Mouse (Mus musculus): ENCODE results near the gene Fbxl15. TPM values are rescaled to one million over a fixed set of nuclear protein-coding genes. Genes with fewer than 3 reads are reported as not detected.

Gene Fbxl15
- polyA plus RNA-seq, 1 experiment from 2014 or later, result 15.0 TPM

- no peaks in the 10 kb centered on the region for H3K9me3 ChIP-seq (replicated peaks; ENCODE audit: control insufficient read depth, low read length)
- no peak overlapping the region for H3K4me3 ChIP-seq (ENCODE audit: low read depth, low read length)
- DNase-seq (ENCODE audit: low spot score) (no peak), ATAC-seq (replicated peaks; ENCODE audit: insufficient number of reproducible peaks, low FRiP score, low TSS enrichment, low read depth) (no peak)
- H3K27ac ChIP-seq (replicated peaks; ENCODE audit: low read depth, low read length), result no peak overlapping the region
- H3K36me3 ChIP-seq (replicated peaks; ENCODE audit: control insufficient read depth, insufficient read depth, low read depth, low read length), result no peaks in the 10 kb centered on the region; the same call in 1 of the 2 replicates
- peaks cover 4% of the 10 kb centered on the region for H3K4me1 ChIP-seq (ENCODE audit: control insufficient read depth, insufficient read depth, low read length)
- H3K4me2 ChIP-seq (ENCODE audit: low read depth, low read length), result no peak overlapping the region
- WGBS, result 92% methylated on average over 12 of the region's 12 CpGs
- no peak overlapping the region for H3K9ac ChIP-seq (replicated peaks; ENCODE audit: low read length)
- peaks cover 26% of the 10 kb centered on the region for H3K27me3 ChIP-seq (ENCODE audit: control insufficient read depth, insufficient read depth, low read length)
Measured at GRCm38 (mm10) chr19:46310312-46310865, 17.6 kb upstream of the Fbxl15 start.

GRCm38 (mm10) chr19:46311341-46311740 is 16.6 kb upstream of the Fbxl15 start:
- 83% methylated on average over 9 of the region's 9 CpGs for WGBS
- no peak for DNase-seq (ENCODE audit: low spot score)
- no peak overlapping the region for H3K4me2 ChIP-seq (ENCODE audit: low read depth, low read length)
- H3K4me3 ChIP-seq (ENCODE audit: low read depth, low read length), result no peak overlapping the region
- H3K36me3 ChIP-seq (replicated peaks; ENCODE audit: control insufficient read depth, insufficient read depth, low read depth, low read length), result no peaks in the 10 kb centered on the region; the same call in 1 of the 2 replicates
- no peak for ATAC-seq (replicated peaks; ENCODE audit: insufficient number of reproducible peaks, low FRiP score, low TSS enrichment, low read depth)
- no peak overlapping the region for H3K27ac ChIP-seq (replicated peaks; ENCODE audit: low read depth, low read length)
- peaks cover 4% of the 10 kb centered on the region for H3K4me1 ChIP-seq (ENCODE audit: control insufficient read depth, insufficient read depth, low read length)
- peaks cover 36% of the 10 kb centered on the region for H3K27me3 ChIP-seq (ENCODE audit: control insufficient read depth, insufficient read depth, low read length)
- no peaks in the 10 kb centered on the region for H3K9me3 ChIP-seq (replicated peaks; ENCODE audit: control insufficient read depth, low read length)
- H3K9ac ChIP-seq (replicated peaks; ENCODE audit: low read length), result no peak overlapping the region

GRCm38 (mm10) chr19:46312566-46312965 is 15.4 kb upstream of the Fbxl15 start:
- Histone ChIP-seq H3K9ac (replicated peaks; ENCODE audit: low read length) (no peak overlapping the region), H3K27me3 (ENCODE audit: control insufficient read depth, insufficient read depth, low read length) (peaks cover 47% of the 10 kb centered on the region), H3K4me2 (ENCODE audit: low read depth, low read length) (no peak overlapping the region), H3K36me3 (replicated peaks; ENCODE audit: control insufficient read depth, insufficient read depth, low read depth, low read length) (no peaks in the 10 kb centered on the region; the same call in 1 of the 2 replicates), H3K9me3 (replicated peaks; ENCODE audit: control insufficient read depth, low read length) (no peaks in the 10 kb centered on the region), H3K4me1 (ENCODE audit: control insufficient read depth, insufficient read depth, low read length) (peaks cover 7% of the 10 kb centered on the region), H3K4me3 (ENCODE audit: low read depth, low read length) (no peak overlapping the region), H3K27ac (replicated peaks; ENCODE audit: low read depth, low read length) (no peak overlapping the region)
- ATAC-seq (replicated peaks; ENCODE audit: insufficient number of reproducible peaks, low FRiP score, low TSS enrichment, low read depth) (no peak), DNase-seq (ENCODE audit: low spot score) (no peak)
- WGBS, result 91% methylated on average over 21 of the region's 21 CpGs

- no peaks in the 10 kb centered on the region; the same call in 1 of the 2 replicates for H3K36me3 ChIP-seq (replicated peaks; ENCODE audit: control insufficient read depth, insufficient read depth, low read depth, low read length)
- H3K9me3 ChIP-seq (replicated peaks; ENCODE audit: control insufficient read depth, low read length), result no peaks in the 10 kb centered on the region
- H3K4me2 ChIP-seq (ENCODE audit: low read depth, low read length), result no peak overlapping the region
- no peak overlapping the region for H3K9ac ChIP-seq (replicated peaks; ENCODE audit: low read length)
- H3K4me3 ChIP-seq (ENCODE audit: low read depth, low read length), result no peak overlapping the region
- no peak for DNase-seq (ENCODE audit: low spot score)
- H3K27me3 ChIP-seq (ENCODE audit: control insufficient read depth, insufficient read depth, low read length), result peaks cover 50% of the 10 kb centered on the region
- peaks cover 12% of the 10 kb centered on the region for H3K4me1 ChIP-seq (ENCODE audit: control insufficient read depth, insufficient read depth, low read length)
- no peak overlapping the region for H3K27ac ChIP-seq (replicated peaks; ENCODE audit: low read depth, low read length)
- 80% methylated on average over 9 of the region's 9 CpGs for WGBS
- ATAC-seq (replicated peaks; ENCODE audit: insufficient number of reproducible peaks, low FRiP score, low TSS enrichment, low read depth), result no peak
Measured at GRCm38 (mm10) chr19:46313116-46313515, 14.9 kb upstream of the Fbxl15 start.

GRCm38 (mm10) chr19:46313591-46313990 is 14.4 kb upstream of the Fbxl15 start:
- H3K27ac ChIP-seq (replicated peaks; ENCODE audit: low read depth, low read length), result no peak overlapping the region
- DNase-seq (ENCODE audit: low spot score) (no peak), ATAC-seq (replicated peaks; ENCODE audit: insufficient number of reproducible peaks, low FRiP score, low TSS enrichment, low read depth) (no peak)
- H3K36me3 ChIP-seq (replicated peaks; ENCODE audit: control insufficient read depth, insufficient read depth, low read depth, low read length), result no peaks in the 10 kb centered on the region; the same call in 1 of the 2 replicates
- no peak overlapping the region for H3K9ac ChIP-seq (replicated peaks; ENCODE audit: low read length)
- 71% methylated on average over 6 of the region's 6 CpGs for WGBS
- H3K9me3 ChIP-seq (replicated peaks; ENCODE audit: control insufficient read depth, low read length), result no peaks in the 10 kb centered on the region
- H3K4me3 ChIP-seq (ENCODE audit: low read depth, low read length), result no peak overlapping the region
- peaks cover 10% of the 10 kb centered on the region for H3K4me1 ChIP-seq (ENCODE audit: control insufficient read depth, insufficient read depth, low read length)
- H3K4me2 ChIP-seq (ENCODE audit: low read depth, low read length), result no peak overlapping the region
- peaks cover 53% of the 10 kb centered on the region for H3K27me3 ChIP-seq (ENCODE audit: control insufficient read depth, insufficient read depth, low read length)

- H3K4me3 ChIP-seq (ENCODE audit: low read depth, low read length), result no peak overlapping the region
- H3K27me3 ChIP-seq (ENCODE audit: control insufficient read depth, insufficient read depth, low read length), result peaks cover 55% of the 10 kb centered on the region
- H3K4me1 ChIP-seq (ENCODE audit: control insufficient read depth, insufficient read depth, low read length), result peaks cover 7% of the 10 kb centered on the region
- H3K27ac ChIP-seq (replicated peaks; ENCODE audit: low read depth, low read length), result no peak overlapping the region
- no peak overlapping the region for H3K9ac ChIP-seq (replicated peaks; ENCODE audit: low read length)
- H3K4me2 ChIP-seq (ENCODE audit: low read depth, low read length), result no peak overlapping the region
- no peaks in the 10 kb centered on the region; the same call in 1 of the 2 replicates for H3K36me3 ChIP-seq (replicated peaks; ENCODE audit: control insufficient read depth, insufficient read depth, low read depth, low read length)
- ATAC-seq (replicated peaks; ENCODE audit: insufficient number of reproducible peaks, low FRiP score, low TSS enrichment, low read depth), result no peak
- 11% methylated on average over 18 of the region's 18 CpGs for WGBS
- H3K9me3 ChIP-seq (replicated peaks; ENCODE audit: control insufficient read depth, low read length), result no peaks in the 10 kb centered on the region
- no peak for DNase-seq (ENCODE audit: low spot score)
Measured at GRCm38 (mm10) chr19:46314151-46314601, 13.8 kb upstream of the Fbxl15 start.

GRCm38 (mm10) chr19:46314872-46315742 is 12.9 kb upstream of the Fbxl15 start:
- 42% methylated on average over 14 of the region's 14 CpGs for WGBS
- peaks cover 7% of the 10 kb centered on the region for H3K4me1 ChIP-seq (ENCODE audit: control insufficient read depth, insufficient read depth, low read length)
- no peaks in the 10 kb centered on the region for H3K9me3 ChIP-seq (replicated peaks; ENCODE audit: control insufficient read depth, low read length)
- no peak for DNase-seq (ENCODE audit: low spot score)
- H3K4me3 ChIP-seq (ENCODE audit: low read depth, low read length), result no peak overlapping the region
- no peak for ATAC-seq (replicated peaks; ENCODE audit: insufficient number of reproducible peaks, low FRiP score, low TSS enrichment, low read depth)
- no peak overlapping the region for H3K27ac ChIP-seq (replicated peaks; ENCODE audit: low read depth, low read length)
- no peak overlapping the region for H3K4me2 ChIP-seq (ENCODE audit: low read depth, low read length)
- no peaks in the 10 kb centered on the region; the same call in 1 of the 2 replicates for H3K36me3 ChIP-seq (replicated peaks; ENCODE audit: control insufficient read depth, insufficient read depth, low read depth, low read length)
- H3K9ac ChIP-seq (replicated peaks; ENCODE audit: low read length), result no peak overlapping the region
- peaks cover 64% of the 10 kb centered on the region for H3K27me3 ChIP-seq (ENCODE audit: control insufficient read depth, insufficient read depth, low read length)
